Mouse (Mus musculus) embryo, embryonic 10 days (tissue): ENCODE data around the gene Cdc27.
"Not testable (repeated sequence)": the region's sequence is repeated elsewhere in the genome, so short reads cannot be mapped to it uniquely, and the experiment has no call there.

Experiments used
- DNase-seq: peaks from one replicate; pipeline ENCODE4 v3.0.0-alpha.2; 2015; ENCODE audit warnings: low spot score

The Cdc27 gene

GRCm38 (mm10) chr11:104570515-104570914 is 20.1 kb upstream of the Cdc27 start:
- DNase-seq: not testable (repeated sequence)

- no peak for DNase-seq
These were observed 17.9 kb upstream of the Cdc27 start for GRCm38 (mm10) chr11:104568326-104568725.

GRCm38 (mm10) chr11:104567736-104568135 is 17.3 kb upstream of the Cdc27 start:
- no peak for DNase-seq

GRCm38 (mm10) chr11:104566796-104567195 is 16.4 kb upstream of the Cdc27 start:
- no peak for DNase-seq

GRCm38 (mm10) chr11:104566097-104566496 is 15.7 kb upstream of the Cdc27 start:
- no peak for DNase-seq

- DNase-seq: no peak
These were observed 14.8 kb upstream of the Cdc27 start for GRCm38 (mm10) chr11:104565172-104565571.

- DNase-seq: no peak
These were observed 13.1 kb upstream of the Cdc27 start for GRCm38 (mm10) chr11:104563496-104563895.

GRCm38 (mm10) chr11:104560971-104561370 is 10.6 kb upstream of the Cdc27 start:
- no peak for DNase-seq

GRCm38 (mm10) chr11:104558651-104559403 is 8.4 kb upstream of the Cdc27 start:
- DNase-seq: no peak

GRCm38 (mm10) chr11:104558065-104558464 is 7.6 kb upstream of the Cdc27 start:
- DNase-seq: no peak

- peak; percentile 55 for DNase-seq
These were observed 698 bp downstream of the Cdc27 start for GRCm38 (mm10) chr11:104549438-104550405.

GRCm38 (mm10) chr11:104547502-104547901 is 2.9 kb downstream of the Cdc27 start:
- DNase-seq: no peak

- no peak for DNase-seq
These were observed 5.9 kb downstream of the Cdc27 start for GRCm38 (mm10) chr11:104544507-104544906.

GRCm38 (mm10) chr11:104543337-104543736 is 7.1 kb downstream of the Cdc27 start:
- not testable (repeated sequence) for DNase-seq

- DNase-seq: no peak
These were observed 10.6 kb downstream of the Cdc27 start for GRCm38 (mm10) chr11:104539811-104540210.

- no peak for DNase-seq
These were observed 12.4 kb downstream of the Cdc27 start for GRCm38 (mm10) chr11:104537945-104538555.

GRCm38 (mm10) chr11:104536843-104537242 is 13.6 kb downstream of the Cdc27 start:
- no peak for DNase-seq

- no peak for DNase-seq
These were observed 24.5 kb downstream of the Cdc27 start for GRCm38 (mm10) chr11:104525935-104526334.

- DNase-seq: no peak
These were observed 38.0 kb downstream of the Cdc27 start for GRCm38 (mm10) chr11:104512436-104512835.

GRCm38 (mm10) chr11:104510606-104511005 is 39.8 kb downstream of the Cdc27 start:
- DNase-seq: peak; percentile 48

- no peak for DNase-seq
These were observed 42.0 kb downstream of the Cdc27 start for GRCm38 (mm10) chr11:104508455-104508854.

GRCm38 (mm10) chr11:104488292-104488691 is 62.1 kb downstream of the Cdc27 start:
- no peak for DNase-seq
